26 mouse cellular contexts compared by ENCODE assay signal in genomic region chr2:169510741-169511140, GRCm38 (mm10).
"Had no signal": no experiment of that assay in that cellular context is flagged by ENCODE, and none has a peak within 500 bp of the region (broad histone marks: within the 10 kb centered on the region; RNA-seq: fewer than 3 reads in every experiment).

No protein-coding gene starts in this region.

- H3K4me3 ChIP-seq: gastrocnemius, adult 2 months; heart, embryonic 10.5 days; heart, embryonic 12.5 days; hindbrain, embryonic 10.5 days; hindbrain, embryonic 12.5 days; intestine, embryonic 15.5 days; limb, embryonic 13.5 days; limb, embryonic 15.5 days; liver, embryonic 12.5 days had no signal

- H3K36me3 ChIP-seq: heart, embryonic 10.5 days; heart, embryonic 12.5 days; hindbrain, embryonic 10.5 days; hindbrain, embryonic 12.5 days; intestine, embryonic 15.5 days; limb, embryonic 13.5 days; limb, embryonic 15.5 days; liver, embryonic 12.5 days had no signal

- H3K4me1 ChIP-seq: heart, embryonic 10.5 days; heart, embryonic 12.5 days; hindbrain, embryonic 10.5 days; hindbrain, embryonic 12.5 days; intestine, embryonic 15.5 days; limb, embryonic 13.5 days; limb, embryonic 15.5 days; liver, embryonic 12.5 days had no signal

- ATAC-seq: hindbrain, embryonic 16.5 days; inflammation-experienced regulatory T-cells, adult 6 months; intestine, embryonic 15.5 days; intestine, postnatal 0 days; liver, embryonic 12.5 days had no signal

- H3K9me3 ChIP-seq: heart, embryonic 10.5 days; heart, embryonic 12.5 days; hindbrain, embryonic 10.5 days; hindbrain, embryonic 12.5 days; intestine, embryonic 15.5 days; limb, embryonic 13.5 days; limb, embryonic 15.5 days had no signal

- H3K27me3 ChIP-seq: heart, embryonic 12.5 days; intestine, embryonic 15.5 days; limb, embryonic 13.5 days; limb, embryonic 15.5 days; liver, embryonic 12.5 days had no signal

- H3K4me2 ChIP-seq: heart, embryonic 12.5 days; hindbrain, embryonic 12.5 days; hindbrain, embryonic 14.5 days; intestine, embryonic 15.5 days; limb, embryonic 13.5 days; limb, embryonic 15.5 days; liver, embryonic 12.5 days had no signal

- DNase-seq: gastrocnemius, adult 2 months; gastrocnemius, postnatal 10 days; gastrocnemius, postnatal 25 days; heart, adult 18-20 months; heart, postnatal 10 days; heart, postnatal 4 days; kidney, adult 18-20 months; kidney, adult 8-10 months; kidney, postnatal 10 days; kidney, postnatal 25 days; layer of hippocampus, adult 9-11 months; layer of hippocampus, postnatal 36 days; left cerebral cortex, postnatal 4 days had no signal

- H3K27ac ChIP-seq: gastrocnemius, adult 2 months; heart, embryonic 10.5 days; hindbrain, embryonic 10.5 days; hindbrain, embryonic 12.5 days; hindbrain, embryonic 14.5 days; intestine, embryonic 15.5 days; limb, embryonic 13.5 days; limb, embryonic 15.5 days; liver, embryonic 12.5 days; liver, embryonic 14.5 days had no signal

- H3K9ac ChIP-seq: heart, embryonic 12.5 days; hindbrain, embryonic 12.5 days; hindbrain, embryonic 14.5 days; intestine, embryonic 15.5 days; limb, embryonic 13.5 days; limb, embryonic 15.5 days; liver, embryonic 12.5 days; liver, embryonic 14.5 days had no signal
